Mouse (Mus musculus): ENCODE results near the gene Mthfd2.

Gene Mthfd2

DNA sequence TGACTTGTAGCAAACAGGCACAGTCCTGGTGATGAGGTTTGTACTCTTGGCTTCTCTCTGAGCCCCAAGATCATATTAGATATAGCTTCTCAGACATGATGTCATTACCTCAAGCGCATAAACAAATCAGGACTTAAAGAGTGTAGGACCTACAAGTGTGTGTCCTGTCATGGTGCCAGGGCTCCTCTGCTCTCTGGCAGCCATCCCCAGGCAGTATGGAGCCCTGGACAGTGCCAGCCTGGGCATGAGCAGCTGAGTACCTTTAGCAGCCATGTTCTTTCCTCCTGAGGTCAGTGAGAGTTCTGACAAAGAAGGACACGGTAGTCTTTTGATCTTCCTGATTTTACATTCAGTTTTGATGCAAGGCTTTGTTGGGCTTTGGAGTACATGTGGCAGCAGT lies 17.2 kb upstream of the Mthfd2 start:
- in situ Hi-C loops (cut with MboI, MseI): no loop called here

DNA sequence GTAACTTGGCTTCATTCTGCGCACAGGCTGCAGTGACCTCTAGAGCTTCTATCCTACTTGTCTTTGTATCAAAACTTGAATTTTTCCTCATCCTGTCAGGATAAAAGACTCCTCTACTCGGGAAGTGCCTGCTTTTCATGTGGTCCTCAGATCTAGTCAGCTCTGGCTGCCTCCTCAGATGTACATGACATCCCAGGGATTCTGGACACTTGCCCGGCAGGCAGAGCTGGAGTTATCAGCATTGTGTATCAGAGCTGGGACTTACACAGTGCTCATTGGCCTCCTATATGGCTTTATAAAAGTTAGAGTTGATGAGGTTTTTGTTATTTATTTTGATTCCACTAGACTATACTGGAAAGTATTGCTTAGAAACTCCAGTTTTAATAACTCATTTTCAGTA lies 15.7 kb upstream of the Mthfd2 start:
- in situ Hi-C loops (cut with MboI, MseI): no loop called here

DNA sequence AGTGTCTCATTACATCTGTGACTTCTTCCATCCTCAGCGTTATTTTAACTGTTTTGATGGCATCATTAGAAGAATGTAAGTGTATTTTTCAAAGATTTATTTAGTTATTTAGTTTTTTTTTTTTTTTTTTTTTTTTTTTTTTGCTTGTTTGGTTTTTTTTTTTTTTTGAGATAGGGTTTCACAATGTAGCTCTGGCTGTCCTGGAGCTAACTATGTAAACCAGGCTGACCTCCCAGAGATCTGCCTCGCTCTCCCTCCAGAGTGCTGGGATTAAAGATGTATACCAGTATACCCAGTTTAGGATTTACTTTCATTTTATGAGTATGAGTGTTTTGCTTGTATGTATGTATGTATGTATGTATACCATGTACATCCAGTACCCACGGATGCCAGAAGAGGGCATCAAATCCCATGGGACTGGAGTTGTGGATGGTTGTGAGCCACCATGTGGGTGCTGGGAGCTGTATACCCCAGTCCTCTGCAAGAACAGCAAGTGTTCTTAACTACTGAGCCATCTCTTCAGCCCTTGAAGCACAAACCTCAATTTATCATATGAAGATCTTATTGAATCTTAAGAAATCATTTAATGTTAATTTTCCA lies 2.0 kb upstream of the Mthfd2 start:
- in situ Hi-C loops (cut with MboI, MseI): no loop called here

DNA sequence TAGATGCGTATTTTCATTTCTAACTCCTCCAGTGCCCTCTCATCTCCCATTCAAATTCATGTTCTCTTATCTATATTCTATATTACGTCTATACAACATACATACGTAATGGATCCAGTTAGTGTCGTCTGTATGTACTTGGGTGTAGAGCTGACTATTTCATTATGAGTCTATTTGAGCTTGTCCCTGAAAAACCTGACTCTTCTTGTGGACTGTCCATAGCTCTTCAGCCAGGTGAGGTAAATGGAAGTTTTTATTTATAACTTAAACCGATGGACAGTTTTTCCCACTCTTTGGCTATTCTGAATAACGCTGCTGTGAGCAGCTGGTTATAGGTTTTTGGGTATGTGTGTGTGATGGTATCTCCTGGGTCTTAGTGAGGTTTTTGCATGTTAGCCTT lies 1.1 kb upstream of the Mthfd2 start:
- in situ Hi-C loops (cut with MboI, MseI): no loop called here

GRCm38 (mm10) chr6:83326394-83326736 lies 657 bp upstream of the Mthfd2 start:
- in situ Hi-C loops (cut with MboI, MseI): no loop called here

GRCm38 (mm10) chr6:83323652-83324419 lies 1.9 kb downstream of the Mthfd2 start:
- in situ Hi-C loops (cut with MboI, MseI): no loop called here

- in situ Hi-C loops (cut with MboI, MseI): no loop called here
These were observed 2.9 kb downstream of the Mthfd2 start for GRCm38 (mm10) chr6:83322794-83323193.

DNA sequence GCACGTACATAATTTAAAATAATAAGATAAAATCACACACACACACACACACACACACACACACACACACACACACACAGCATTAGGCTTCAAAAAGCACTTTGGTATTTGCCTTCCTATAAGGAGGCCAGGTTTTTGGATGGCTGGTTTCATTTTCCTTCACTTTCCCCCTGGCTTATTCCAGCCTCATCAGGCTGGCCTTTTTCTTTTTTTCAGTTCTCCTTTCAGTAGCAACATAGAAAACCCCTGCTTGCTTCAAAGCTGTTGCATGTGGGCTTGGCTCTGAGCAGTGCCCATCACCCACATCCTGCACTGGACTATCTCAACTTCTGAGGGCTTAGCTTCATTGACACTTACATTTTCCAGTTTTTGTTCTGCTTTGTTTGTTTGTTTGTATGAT lies 3.8 kb downstream of the Mthfd2 start:
- in situ Hi-C loops (cut with MboI, MseI): no loop called here

- in situ Hi-C loops (cut with MboI, MseI): loop anchor here in 1 of 2 experiments (10.0 kb wide), 1 partner anchor 608 kb away; no protein-coding TSS in a partner anchor
These were observed 8.5 kb downstream of the Mthfd2 start for GRCm38 (mm10) chr6:83317108-83317741.

DNA sequence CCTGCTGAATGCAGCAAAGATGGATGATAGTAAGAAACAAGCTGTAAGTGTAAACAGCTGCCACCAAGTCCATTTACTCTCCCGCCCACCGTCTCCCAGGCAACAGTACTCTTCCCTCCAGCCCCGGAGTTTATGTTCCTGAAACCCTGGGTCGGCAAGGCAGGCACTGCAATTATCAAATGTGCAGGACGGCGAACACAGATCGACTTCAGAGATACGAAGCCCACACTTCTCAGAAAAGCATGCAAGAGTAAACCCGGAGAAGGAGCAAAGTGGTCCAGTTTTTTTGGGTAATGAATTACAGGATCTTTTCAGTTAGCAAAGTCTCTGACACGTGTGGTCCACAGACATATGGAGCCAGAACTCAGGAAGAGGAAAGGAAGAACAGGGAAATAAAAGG lies 9.7 kb downstream of the Mthfd2 start:
- in situ Hi-C loops (cut with MboI, MseI): loop anchor here in 1 of 2 experiments (10.0 kb wide), 1 partner anchor 609 kb away; no protein-coding TSS in a partner anchor

GRCm38 (mm10) chr6:83315293-83315692 lies 10.4 kb downstream of the Mthfd2 start:
- in situ Hi-C loops (cut with MboI, MseI): loop anchor here in 1 of 2 experiments (10.0 kb wide), 1 partner anchor 610 kb away; no protein-coding TSS in a partner anchor

DNA sequence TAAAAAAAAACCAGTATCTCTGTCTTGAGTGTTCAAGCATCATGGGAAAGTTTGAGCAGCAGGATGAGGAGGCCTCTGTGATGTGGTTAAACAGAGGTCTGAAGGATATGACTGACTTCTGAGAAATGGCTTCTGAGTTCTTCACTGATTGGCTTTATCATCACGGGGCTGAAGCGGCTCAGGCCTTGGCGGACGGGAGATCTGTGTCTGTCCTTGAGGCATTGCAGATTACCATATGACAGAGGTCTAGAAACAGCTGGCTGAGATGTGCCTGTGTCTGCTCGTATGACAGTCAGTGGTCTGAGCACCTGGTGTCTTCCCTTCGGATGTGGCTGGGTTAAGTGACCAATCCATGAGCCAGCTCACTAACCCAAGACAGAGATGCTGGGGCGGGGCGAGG lies 13.2 kb downstream of the Mthfd2 start:
- in situ Hi-C loops (cut with MboI, MseI): loop anchor here in 1 of 2 experiments (10.0 kb wide), 1 partner anchor 612 kb away; no protein-coding TSS in a partner anchor

GRCm38 (mm10) chr6:83312021-83312420 lies 13.7 kb downstream of the Mthfd2 start:
- in situ Hi-C loops (cut with MboI, MseI): loop anchor here in 1 of 2 experiments (10.0 kb wide), 1 partner anchor 613 kb away; no protein-coding TSS in a partner anchor

DNA sequence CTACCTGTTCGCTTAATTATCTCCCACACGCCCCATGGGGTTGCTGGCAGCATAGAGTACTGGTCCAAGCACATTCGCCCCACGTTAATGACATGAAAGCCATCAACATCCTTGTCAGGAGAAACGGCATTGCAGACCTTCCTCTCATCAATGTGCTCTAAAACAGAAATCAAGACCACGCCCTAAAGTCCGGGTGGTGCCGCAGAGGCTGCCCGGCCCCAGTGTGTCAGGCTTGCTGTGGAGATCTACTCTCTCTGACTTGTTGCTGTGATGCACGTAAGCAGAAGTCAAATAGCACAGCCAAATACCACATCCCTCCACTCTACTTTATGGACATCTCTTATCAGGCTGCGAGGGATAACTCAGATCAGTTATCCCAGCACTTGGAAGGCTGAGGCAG lies 14.5 kb downstream of the Mthfd2 start:
- in situ Hi-C loops (cut with MboI, MseI): loop anchor here in 1 of 2 experiments (10.0 kb wide), 1 partner anchor 614 kb away; no protein-coding TSS in a partner anchor

GRCm38 (mm10) chr6:83309017-83309416 lies 16.7 kb downstream of the Mthfd2 start:
- in situ Hi-C loops (cut with MboI, MseI): no loop called here

DNA sequence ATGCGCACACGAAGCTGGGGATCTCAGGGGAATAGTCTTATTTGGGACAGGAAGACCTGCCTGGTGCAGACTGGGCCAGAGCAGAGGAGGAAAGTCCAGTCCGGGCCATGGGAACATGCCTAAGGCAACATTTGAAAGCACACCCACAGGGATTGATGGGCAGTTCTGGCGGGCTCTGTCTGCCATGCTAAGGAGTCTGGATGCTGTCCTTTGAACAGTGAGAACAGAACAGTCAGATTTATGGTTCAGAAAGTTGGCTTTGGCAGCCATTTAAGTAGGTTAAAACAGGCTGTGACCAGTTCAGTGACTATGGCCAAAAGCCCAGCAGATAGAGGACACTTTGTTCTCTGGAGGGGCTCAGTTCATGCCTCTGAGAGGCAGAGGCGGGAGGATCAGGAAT lies 23.4 kb downstream of the Mthfd2 start:
- in situ Hi-C loops (cut with MboI, MseI): no loop called here

DNA sequence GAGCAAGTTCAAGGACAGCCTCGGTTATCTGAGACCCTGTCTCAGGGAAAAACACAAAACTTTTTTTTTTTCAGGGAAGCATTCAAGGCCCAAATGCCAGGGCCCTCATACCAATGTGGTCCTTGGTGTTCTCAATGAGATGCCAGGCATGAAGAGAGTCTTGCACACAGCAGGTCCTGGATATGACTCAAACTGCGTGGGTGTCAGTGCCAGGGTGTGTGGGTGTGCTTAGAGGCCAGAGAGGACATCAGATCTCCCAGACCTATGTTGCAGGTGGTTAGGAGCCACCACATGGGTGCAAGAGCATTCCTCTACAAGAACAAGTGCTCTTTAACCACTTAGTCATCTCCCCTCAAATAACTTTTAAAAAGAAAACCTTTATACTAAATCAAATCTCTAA lies 24.4 kb downstream of the Mthfd2 start:
- in situ Hi-C loops (cut with MboI, MseI): no loop called here

DNA sequence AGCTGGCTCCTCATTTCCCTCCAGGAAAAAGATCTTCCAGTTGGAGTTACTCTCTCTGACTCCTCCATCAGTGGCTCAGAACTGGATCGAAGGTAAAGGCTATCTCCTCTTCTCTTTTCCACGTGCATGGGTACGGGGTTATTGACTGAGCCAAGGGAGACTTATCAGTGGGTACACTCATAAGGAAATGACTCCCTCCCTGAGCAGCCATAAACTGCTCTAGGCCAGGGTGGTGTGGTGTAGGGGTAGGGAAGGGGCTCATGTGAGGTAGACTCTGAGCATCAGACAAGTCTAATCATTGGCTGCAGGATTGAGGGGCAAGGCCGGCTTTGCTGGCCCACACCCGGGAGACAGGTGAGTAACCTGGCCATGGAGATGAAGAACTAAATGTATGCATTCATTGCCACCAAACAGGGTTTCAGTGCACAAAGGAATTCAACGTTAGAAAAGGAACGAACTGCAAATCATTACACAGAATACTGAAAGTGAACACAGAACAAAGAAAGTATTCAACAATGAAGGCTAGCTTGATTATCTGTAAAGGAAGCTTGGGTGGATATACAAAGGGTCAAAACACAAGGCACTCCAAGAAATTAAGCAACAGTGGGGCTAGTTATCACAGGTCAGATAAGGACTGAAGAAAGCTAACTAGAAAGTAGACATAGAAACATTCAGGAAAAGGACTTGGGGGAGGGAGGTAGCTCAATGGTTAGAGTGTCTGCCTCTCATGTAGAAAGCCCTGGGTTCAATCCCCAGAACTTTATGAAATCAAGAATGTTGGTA lies 25.1 kb downstream of the Mthfd2 start:
- in situ Hi-C loops (cut with MboI, MseI): no loop called here

GRCm38 (mm10) chr6:83280256-83280955 lies 45.3 kb downstream of the Mthfd2 start:
- in situ Hi-C loops (cut with MboI, MseI): no loop called here

- in situ Hi-C loops (cut with MboI, MseI): loop anchor here (5.0 kb wide), 6 partner anchors 42 to 362 kb away; partner anchors contain the start of genes Ccdc142 (in 1 of the 2) and Gm42688 (in 1 of the 2)
These were observed 46.8 kb downstream of the Mthfd2 start for GRCm38 (mm10) chr6:83278881-83279280.

DNA sequence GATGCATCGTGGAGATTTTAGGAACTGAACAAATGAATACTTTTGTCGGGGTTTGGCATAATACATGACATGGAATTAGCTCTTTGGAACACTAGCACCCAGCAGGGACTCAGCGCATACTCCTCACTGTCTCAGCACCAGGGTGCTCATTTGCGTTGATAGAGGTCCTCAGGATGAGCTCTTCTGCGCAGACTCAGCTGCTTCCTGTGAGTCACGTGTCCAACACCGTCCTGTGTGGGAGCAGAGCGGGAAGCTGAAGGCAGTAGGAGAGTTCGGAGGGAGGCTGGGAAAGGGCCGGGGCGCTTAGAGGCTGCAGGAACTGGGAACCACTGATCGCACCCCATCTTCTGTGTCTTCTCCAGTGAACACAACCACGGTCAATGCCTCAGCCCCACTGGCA lies 48.6 kb downstream of the Mthfd2 start:
- in situ Hi-C loops (cut with MboI, MseI): loop anchor here (5.0 kb wide), 6 partner anchors 40 to 360 kb away; partner anchors contain the start of genes Ccdc142 (in 1 of the 2) and Gm42688 (in 1 of the 2)

Data from T-helper 17 cell (primary cell).